Mouse (Mus musculus) stomach, postnatal 0 days (tissue): ENCODE results near the gene Tunar.

Source experiments
- CTCF ChIP-seq: IDR thresholded peaks from 2 replicates; pipeline ENCODE4 v1.5.1; 2016; ENCODE audit warnings: antibody characterized with exemption, low read depth, mild to moderate bottlenecking, moderate library complexity
- EP300 ChIP-seq: optimal IDR thresholded peaks from 2 replicates; pipeline ENCODE3; 2016; ENCODE audit warnings: antibody characterized with exemption

DNA sequence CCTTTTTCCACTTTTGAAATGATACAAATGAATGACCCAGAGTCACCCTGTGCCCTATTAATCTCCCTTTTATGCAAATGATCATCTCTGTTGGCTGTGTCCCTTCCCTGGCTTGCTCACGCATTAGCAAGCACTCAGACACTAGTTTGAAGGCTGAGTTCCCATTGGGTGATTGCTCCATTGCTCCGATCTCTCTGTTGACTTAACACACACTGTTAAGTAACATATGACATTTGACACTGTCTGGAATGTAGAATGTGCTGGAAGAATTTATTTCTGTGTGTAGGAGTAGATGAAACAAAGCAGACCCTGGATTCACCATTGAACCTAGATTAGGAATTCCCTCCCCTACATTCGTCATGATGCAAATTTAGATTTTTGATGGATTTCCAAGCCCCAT, 99.1 kb downstream of the Tunar start:
- TF ChIP-seq EP300 (no peak), CTCF (no peak)
